Mouse (Mus musculus): Measurements from ENCODE around the gene Slc2a3. TPM values are rescaled to one million over a fixed set of nuclear protein-coding genes. Genes with fewer than 3 reads are reported as not detected.
"Not testable (repeated sequence)": the region's sequence is repeated elsewhere in the genome, so short reads cannot be mapped to it uniquely, and the experiment has no call there.

Slc2a3 gene
- polyA plus RNA-seq, 1 experiment, result 1.3 TPM

DNA sequence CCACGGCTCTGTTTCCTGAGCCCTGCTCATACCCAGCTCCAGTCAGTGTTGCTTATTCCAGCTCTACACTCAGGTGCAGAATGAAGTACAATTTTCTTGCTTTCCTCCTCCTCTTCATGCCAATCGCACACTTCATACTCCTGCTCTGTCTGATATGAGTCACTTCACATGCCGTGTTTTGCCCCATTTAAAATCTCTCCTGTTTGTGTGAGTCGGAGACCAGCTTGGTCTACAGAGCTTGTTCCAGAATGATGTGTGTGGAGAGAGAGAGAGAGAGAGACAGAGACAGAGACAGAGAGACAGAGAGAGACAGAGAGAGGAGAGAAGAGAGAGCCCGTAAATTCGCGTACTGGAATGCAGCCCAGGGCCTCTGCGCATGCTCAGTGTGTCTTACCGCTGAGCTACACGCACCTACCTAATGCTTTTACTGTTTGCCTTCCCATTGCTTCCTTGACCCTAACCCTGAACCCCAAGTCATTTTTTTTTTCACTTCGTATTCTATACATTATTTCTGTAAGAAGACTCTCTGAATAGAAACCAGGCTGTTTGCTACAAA is 30.6 kb downstream of the Slc2a3 start:
- H3K4me3 ChIP-seq (ENCODE audit: low read depth, low read length), result no peak overlapping the region
- H3K4me1 ChIP-seq (ENCODE audit: control insufficient read depth, insufficient read depth, insufficient read length, low read length), result no peaks in the 10 kb centered on the region
- no peaks in the 10 kb centered on the region; the same call in 1 of the 2 replicates for H3K27me3 ChIP-seq (ENCODE audit: control insufficient read depth, insufficient read depth, low read length)
- H3K36me3 ChIP-seq (ENCODE audit: control insufficient read depth, insufficient read depth, low read length), result no peaks in the 10 kb centered on the region
- 89% methylated on average over 11 of the region's 11 CpGs for WGBS
- no peak overlapping the region for H3K27ac ChIP-seq (ENCODE audit: insufficient read depth, low read depth, low read length)
- TF ChIP-seq CTCF (IDR thresholded peaks at IDR 0.05; ENCODE audit: extremely low read depth, insufficient read length, insufficient replicate concordance, low read depth, low read length), result no peak
- TF ChIP-seq POLR2A (IDR thresholded peaks at IDR 0.05; ENCODE audit: low read depth, low read length), result no peak

DNA sequence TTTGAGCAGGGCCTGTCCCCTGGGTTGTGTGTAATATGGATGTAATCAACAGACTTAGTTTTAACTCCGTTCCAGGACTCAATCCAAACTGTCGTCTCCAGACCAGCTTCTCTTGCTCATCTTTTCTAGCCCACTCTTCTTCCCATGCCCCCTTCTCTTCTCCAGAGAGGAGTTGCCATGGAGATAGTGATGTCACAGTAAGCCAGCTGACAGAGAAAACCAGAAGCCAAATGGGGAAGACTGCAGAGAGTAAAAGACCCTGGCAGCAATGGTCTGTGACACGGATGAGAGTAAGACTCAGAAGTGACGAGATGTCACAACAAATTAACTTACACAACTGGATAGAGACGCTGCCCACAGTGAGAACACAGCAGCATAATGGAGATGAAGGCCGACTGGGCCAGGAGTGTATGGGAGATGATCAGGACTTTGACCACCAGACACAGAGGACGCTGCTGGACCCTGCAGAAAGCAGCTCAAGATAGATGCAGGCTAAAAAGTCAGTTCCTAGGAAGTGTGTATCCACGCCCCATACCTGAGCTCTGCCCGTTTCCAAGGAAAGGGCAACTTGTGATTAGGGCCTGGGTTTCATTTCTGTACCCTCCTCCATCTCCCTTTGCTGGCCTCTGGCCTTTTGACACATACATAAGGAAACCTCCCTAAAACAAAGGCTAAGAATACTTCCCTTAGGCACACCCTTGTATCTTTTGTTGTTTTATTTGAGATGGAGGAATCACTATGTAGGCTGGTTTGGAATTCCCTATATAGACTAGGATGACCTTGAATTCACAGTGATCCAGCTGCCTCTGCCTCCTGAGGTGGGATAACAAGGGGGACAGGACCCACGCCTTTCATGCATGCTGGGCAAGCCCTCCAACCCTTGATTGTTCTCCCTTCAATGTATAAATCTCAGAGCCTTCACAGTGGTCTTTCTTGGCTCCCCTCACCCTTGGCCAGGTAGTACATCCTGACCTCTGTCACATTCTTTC is 31.4 kb downstream of the Slc2a3 start:
- no peak overlapping the region for H3K27ac ChIP-seq (ENCODE audit: insufficient read depth, low read depth, low read length)
- H3K4me1 ChIP-seq (ENCODE audit: control insufficient read depth, insufficient read depth, insufficient read length, low read length), result no peaks in the 10 kb centered on the region; the same call in 1 of the 2 replicates
- no peak overlapping the region for H3K4me3 ChIP-seq (ENCODE audit: low read depth, low read length)
- WGBS, result 67% methylated on average over 10 of the region's 10 CpGs
- TF ChIP-seq POLR2A (IDR thresholded peaks at IDR 0.05; ENCODE audit: low read depth, low read length) (no peak), CTCF (IDR thresholded peaks at IDR 0.05; ENCODE audit: extremely low read depth, insufficient read length, insufficient replicate concordance, low read depth, low read length) (no peak)
- no peaks in the 10 kb centered on the region for H3K36me3 ChIP-seq (ENCODE audit: control insufficient read depth, insufficient read depth, low read length)
- H3K27me3 ChIP-seq (ENCODE audit: control insufficient read depth, insufficient read depth, low read length), result peaks cover 3% of the 10 kb centered on the region; the same call in 1 of the 2 replicates

DNA sequence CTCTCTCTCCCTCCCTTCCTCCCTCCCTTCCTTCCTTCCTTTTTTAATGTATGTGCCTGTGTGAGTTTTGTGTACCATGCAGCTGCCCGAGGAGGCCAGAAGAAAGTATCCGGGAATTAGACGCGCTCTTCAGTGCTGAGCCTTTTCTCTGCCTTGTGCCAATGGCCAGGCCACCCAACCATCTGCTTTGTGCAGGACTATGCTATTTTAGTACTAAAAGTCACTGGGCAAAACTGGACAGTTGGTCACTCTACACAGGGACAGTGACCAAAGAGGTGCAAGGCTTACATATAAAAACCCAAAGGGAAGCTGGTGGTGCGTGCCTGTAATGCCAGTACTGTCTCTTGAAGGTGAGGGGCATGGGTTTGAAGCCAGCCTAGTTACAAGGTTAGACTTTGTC is 33.2 kb downstream of the Slc2a3 start:
- peaks cover 14% of the 10 kb centered on the region for H3K27me3 ChIP-seq (ENCODE audit: control insufficient read depth, insufficient read depth, low read length)
- TF ChIP-seq POLR2A (IDR thresholded peaks at IDR 0.05; ENCODE audit: low read depth, low read length) (no peak), CTCF (IDR thresholded peaks at IDR 0.05; ENCODE audit: extremely low read depth, insufficient read length, insufficient replicate concordance, low read depth, low read length) (no peak)
- H3K36me3 ChIP-seq (ENCODE audit: control insufficient read depth, insufficient read depth, low read length), result no peaks in the 10 kb centered on the region
- H3K4me1 ChIP-seq (ENCODE audit: control insufficient read depth, insufficient read depth, insufficient read length, low read length), result no peaks in the 10 kb centered on the region; the same call in none of the 2 replicates
- 82% methylated on average over 5 of the region's 5 CpGs for WGBS
- no peak overlapping the region for H3K4me3 ChIP-seq (ENCODE audit: low read depth, low read length)
- H3K27ac ChIP-seq (ENCODE audit: insufficient read depth, low read depth, low read length), result no peak overlapping the region

DNA sequence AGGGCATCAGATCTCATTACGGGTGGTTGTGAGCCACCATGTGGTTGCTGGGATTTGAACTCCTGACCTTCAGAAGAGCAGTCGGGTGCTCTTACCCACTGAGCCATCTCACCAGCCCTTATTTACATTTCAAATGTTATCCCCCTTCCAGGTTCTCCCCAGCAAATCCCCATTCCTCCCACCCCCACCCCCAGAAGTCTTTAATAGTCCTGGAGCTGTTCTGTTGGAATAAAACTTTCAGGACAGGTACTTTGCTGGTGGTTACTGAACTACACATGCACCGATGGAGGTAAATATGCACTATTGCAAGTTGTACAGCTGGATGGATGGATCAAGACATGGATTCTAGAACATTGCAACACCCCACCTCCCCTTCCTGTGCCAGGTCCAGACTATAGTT is 34.4 kb downstream of the Slc2a3 start:
- WGBS, result 75% methylated on average over 3 of the region's 3 CpGs
- H3K36me3 ChIP-seq (ENCODE audit: control insufficient read depth, insufficient read depth, low read length); H3K27ac ChIP-seq (ENCODE audit: insufficient read depth, low read depth, low read length); H3K4me1 ChIP-seq (ENCODE audit: control insufficient read depth, insufficient read depth, insufficient read length, low read length); H3K4me3 ChIP-seq (ENCODE audit: low read depth, low read length): not testable (repeated sequence)
- H3K27me3 ChIP-seq (ENCODE audit: control insufficient read depth, insufficient read depth, low read length), result peaks cover 14% of the 10 kb centered on the region

DNA sequence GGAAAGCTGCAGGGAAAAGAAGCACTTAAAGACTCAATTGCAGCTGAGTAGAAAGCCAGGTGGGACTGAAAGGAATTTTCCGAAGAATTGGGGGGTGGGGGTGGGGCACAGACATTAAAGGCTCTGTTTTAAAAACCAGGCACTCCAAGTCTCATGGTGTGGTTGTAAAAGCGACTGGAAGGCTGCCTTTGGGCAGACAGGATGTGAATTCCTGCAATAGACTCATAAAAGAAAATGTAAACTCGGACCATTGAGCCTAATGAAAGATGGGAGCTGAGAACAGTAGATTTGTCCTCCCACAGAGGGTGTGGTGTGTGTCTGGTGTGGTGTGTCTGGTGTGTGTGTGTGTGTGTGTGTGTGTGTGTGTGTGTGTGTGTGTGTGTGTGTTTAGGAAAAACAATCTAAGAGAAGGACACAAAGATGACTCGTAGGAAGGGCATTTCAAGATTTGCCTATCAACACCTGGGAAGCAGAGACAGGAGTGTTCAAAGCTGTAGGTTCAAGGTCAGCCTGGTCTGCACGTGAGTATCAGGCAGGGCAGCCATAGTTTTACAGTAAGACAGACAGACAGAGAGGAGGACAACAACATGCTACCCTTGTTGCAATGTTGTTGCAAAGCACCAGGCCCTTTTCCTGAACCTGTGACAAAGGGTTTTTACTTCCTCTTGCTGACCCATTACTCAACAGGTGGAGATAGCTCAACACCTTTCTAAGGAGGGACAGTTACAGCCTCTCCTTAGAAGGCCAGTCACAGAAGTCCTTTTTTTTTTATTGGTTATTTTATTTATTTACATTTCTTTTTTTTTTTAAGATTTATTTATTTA is 35.1 kb downstream of the Slc2a3 start:
- TF ChIP-seq CTCF (IDR thresholded peaks at IDR 0.05; ENCODE audit: extremely low read depth, insufficient read length, insufficient replicate concordance, low read depth, low read length), result no peak
- no peak for TF ChIP-seq POLR2A (IDR thresholded peaks at IDR 0.05; ENCODE audit: low read depth, low read length)
- peaks cover 14% of the 10 kb centered on the region for H3K27me3 ChIP-seq (ENCODE audit: control insufficient read depth, insufficient read depth, low read length)
- H3K4me1 ChIP-seq (ENCODE audit: control insufficient read depth, insufficient read depth, insufficient read length, low read length), result no peaks in the 10 kb centered on the region; the same call in none of the 2 replicates
- WGBS, result 24% methylated on average over 5 of the region's 5 CpGs
- no peak overlapping the region for H3K4me3 ChIP-seq (ENCODE audit: low read depth, low read length)
- no peaks in the 10 kb centered on the region for H3K36me3 ChIP-seq (ENCODE audit: control insufficient read depth, insufficient read depth, low read length)
- H3K27ac ChIP-seq (ENCODE audit: insufficient read depth, low read depth, low read length), result no peak overlapping the region

DNA sequence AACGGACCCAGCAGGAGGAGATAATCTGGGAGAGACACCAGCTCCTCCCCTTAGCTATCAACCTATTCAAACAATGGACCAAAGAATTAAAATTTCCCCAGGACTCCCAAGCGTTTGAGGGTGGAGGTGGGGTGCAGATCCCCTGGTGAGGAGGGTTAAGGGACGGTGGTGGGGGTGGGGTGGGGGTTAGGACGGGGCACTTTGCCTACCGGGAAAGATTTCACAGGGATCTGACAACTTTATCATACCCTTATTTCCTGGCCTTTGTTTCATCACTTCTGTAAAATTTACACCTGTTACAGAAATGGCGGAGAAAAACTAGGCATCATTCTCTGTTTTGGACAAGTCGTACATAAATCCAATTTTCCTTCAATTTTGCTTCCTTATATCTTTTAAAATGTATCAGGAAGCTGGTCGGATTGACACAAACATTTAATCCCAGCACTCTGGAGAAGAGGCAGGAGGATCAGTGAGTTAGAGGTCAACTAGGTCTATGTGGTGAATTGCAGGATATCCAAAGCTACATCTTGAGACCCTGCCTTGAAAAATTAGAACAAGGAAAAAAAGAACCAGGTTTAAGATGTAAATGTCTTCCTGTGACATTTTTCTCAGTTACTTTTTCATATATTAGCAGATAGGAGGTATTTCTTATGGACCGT is 36.0 kb downstream of the Slc2a3 start:
- no peaks in the 10 kb centered on the region for H3K36me3 ChIP-seq (ENCODE audit: control insufficient read depth, insufficient read depth, low read length)
- H3K4me1 ChIP-seq (ENCODE audit: control insufficient read depth, insufficient read depth, insufficient read length, low read length), result no peaks in the 10 kb centered on the region; the same call in none of the 2 replicates
- H3K27me3 ChIP-seq (ENCODE audit: control insufficient read depth, insufficient read depth, low read length), result peaks cover 14% of the 10 kb centered on the region
- 38% methylated on average over 9 of the region's 9 CpGs for WGBS
- no peak overlapping the region for H3K27ac ChIP-seq (ENCODE audit: insufficient read depth, low read depth, low read length)
- H3K4me3 ChIP-seq (ENCODE audit: low read depth, low read length), result no peak overlapping the region
- TF ChIP-seq POLR2A (IDR thresholded peaks at IDR 0.05; ENCODE audit: low read depth, low read length) (no peak), CTCF (IDR thresholded peaks at IDR 0.05; ENCODE audit: extremely low read depth, insufficient read length, insufficient replicate concordance, low read depth, low read length) (no peak)

Measured in small intestine, adult 2 months (tissue).